Mouse (Mus musculus) myocyte (in vitro differentiated cells): ENCODE measurements at regions not wholly inside any gene's neighbourhood (a gene's known extent, or its start where the extent isn't known, plus 50 kb on each side); places are given as distances from the start of the nearest gene placed in this dataset.

ENCODE experiments used
- E2F4 ChIP-seq: IDR thresholded peaks from one replicate; pipeline ENCODE4 v1.6.1; 2011; ENCODE audit warnings: mild to moderate bottlenecking, control low read depth, moderate library complexity; ENCODE audit not compliant: insufficient read depth
- MYOD1 ChIP-seq, 3 experiments: IDR thresholded peaks; one replicate each; pipeline ENCODE4 v1.6.1; 2011; ENCODE audit warnings: control low read depth in 2 of 3, low read depth in 2 of 3, mild to moderate bottlenecking in 2 of 3, moderate library complexity in 1 of 3; ENCODE audit not compliant: insufficient read length in 2 of 3, control insufficient read depth in 1 of 3
- POLR2A ChIP-seq: IDR thresholded peaks from one replicate; pipeline ENCODE4 v1.6.1; 2011; ENCODE audit warnings: low read depth, mild to moderate bottlenecking, control low read depth, moderate library complexity; ENCODE audit not compliant: insufficient read length
- POLR2AphosphoS2 ChIP-seq: IDR thresholded peaks from one replicate; pipeline ENCODE4 v1.6.1; 2011; ENCODE audit warnings: low read depth, control low read depth; ENCODE audit not compliant: insufficient read length
- SRF ChIP-seq: IDR thresholded peaks from one replicate; pipeline ENCODE4 v1.6.1; 2011; ENCODE audit warnings: low read depth; ENCODE audit not compliant: control insufficient read depth, insufficient read length

DNA sequence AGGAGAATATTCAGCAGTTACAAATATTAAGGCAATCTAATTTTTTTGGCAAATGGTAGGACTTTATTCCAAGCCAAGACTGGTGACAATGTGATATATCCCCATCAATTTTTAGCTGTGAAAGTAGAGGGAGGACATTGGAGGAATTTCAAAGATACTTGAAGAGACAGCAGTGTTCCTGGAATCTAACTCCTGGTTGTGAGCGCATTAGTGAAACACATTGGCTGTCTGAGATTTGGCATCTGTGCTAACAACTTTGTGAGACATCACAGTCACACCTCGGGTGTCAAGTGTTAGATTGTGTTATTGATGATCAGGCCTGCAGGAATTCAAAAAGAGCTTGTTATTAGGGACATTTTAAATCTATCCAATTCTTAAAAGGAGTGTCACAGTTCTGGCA, 71.3 kb upstream of the Peli1 start:
- TF ChIP-seq MYOD1 (IDR thresholded peaks at IDR 0.05; ENCODE audit: control insufficient read depth in 1 of 3, insufficient read length in 2 of 3, low read depth in 2 of 3), result no peak
- no peak for TF ChIP-seq POLR2A
- TF ChIP-seq E2F4, result no peak
- TF ChIP-seq SRF, result no peak
- TF ChIP-seq POLR2AphosphoS2, result no peak
